In the genomic region with DNA sequence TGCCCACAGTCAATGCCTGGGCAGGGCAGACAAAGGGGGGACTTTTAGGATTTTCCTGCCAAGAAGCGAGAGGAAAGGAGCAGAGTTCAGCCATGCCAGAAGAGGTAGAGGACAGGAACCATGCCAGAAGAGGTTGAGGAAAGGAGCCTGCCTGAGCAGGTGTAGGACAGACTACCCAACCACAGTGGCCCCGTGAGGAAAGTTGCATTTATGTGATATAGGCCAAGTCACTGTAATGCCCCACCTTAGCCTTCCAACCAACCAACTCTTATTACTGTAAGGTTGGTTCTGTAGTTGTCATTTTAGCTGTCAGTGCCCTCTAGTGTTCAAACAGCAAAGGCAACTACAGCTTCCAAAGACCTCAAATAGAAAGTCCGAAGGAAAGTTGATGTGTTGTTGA, we compare ENCODE assay signal across 9 mouse cellular contexts. TPM values are rescaled to one million over a fixed set of nuclear protein-coding genes. Genes with fewer than 3 reads are reported as not detected.
DNase-seq lines count a peak whose midpoint lies in the region; ATAC-seq and TF ChIP-seq lines count a peak whose summit lies in the region.
"Had no signal": no experiment of that assay in that cellular context is flagged by ENCODE, and none has a peak within 500 bp of the region (broad histone marks: within the 10 kb centered on the region; RNA-seq: fewer than 3 reads in every experiment).

No protein-coding gene starts in this region.

- no peaks in the 10 kb centered on the region for H3K27me3 ChIP-seq in forebrain, embryonic 14.5 days (replicated peaks; ENCODE audit: control insufficient read depth, insufficient read depth, low read length)
- H3K27me3 ChIP-seq in forebrain, embryonic 13.5 days = no peaks in the 10 kb centered on the region
- no peaks in the 10 kb centered on the region for H3K27me3 ChIP-seq in lung, embryonic 14.5 days (ENCODE audit: insufficient read depth, low read length)
- no peaks in the 10 kb centered on the region for H3K27me3 ChIP-seq in stomach, embryonic 16.5 days (ENCODE audit: control insufficient read depth, insufficient read depth, low read length)
- H3K27me3 ChIP-seq: neural tube, embryonic 13.5 days had no signal

- no peaks in the 10 kb centered on the region for H3K9me3 ChIP-seq in forebrain, embryonic 14.5 days (replicated peaks; ENCODE audit: control insufficient read depth, low read length)
- no peaks in the 10 kb centered on the region for H3K9me3 ChIP-seq in forebrain, embryonic 13.5 days (replicated peaks)
- no peaks in the 10 kb centered on the region for H3K9me3 ChIP-seq in lung, embryonic 14.5 days (ENCODE audit: low read depth, low read length)
- H3K9me3 ChIP-seq in stomach, embryonic 16.5 days (replicated peaks; ENCODE audit: control insufficient read depth, low read length) = no peaks in the 10 kb centered on the region
- H3K9me3 ChIP-seq: neural tube, embryonic 13.5 days had no signal

- H3K4me3 ChIP-seq in forebrain, embryonic 14.5 days (ENCODE audit: low read depth, low read length) = no peak overlapping the region
- no peak overlapping the region for H3K4me3 ChIP-seq in forebrain, embryonic 13.5 days
- no peak overlapping the region for H3K4me3 ChIP-seq in lung, embryonic 14.5 days (ENCODE audit: low read depth, low read length)
- no peak overlapping the region for H3K4me3 ChIP-seq in stomach, embryonic 16.5 days (replicated peaks; ENCODE audit: low read length)
- H3K4me3 ChIP-seq: neural tube, embryonic 13.5 days had no signal

- no peak for ATAC-seq in forebrain, embryonic 14.5 days
- ATAC-seq in forebrain, embryonic 13.5 days = no peak
- no peak for ATAC-seq in lung, embryonic 14.5 days (ENCODE audit: insufficient read depth)
- ATAC-seq in stomach, embryonic 16.5 days (ENCODE audit: insufficient read depth, low FRiP score) = no peak

- H3K9ac ChIP-seq in forebrain, embryonic 14.5 days (ENCODE audit: low read length) = no peak overlapping the region
- H3K9ac ChIP-seq in forebrain, embryonic 13.5 days = no peak overlapping the region
- H3K9ac ChIP-seq in lung, embryonic 14.5 days = no peak overlapping the region
- no peak overlapping the region for H3K9ac ChIP-seq in stomach, embryonic 16.5 days (ENCODE audit: low read length)
- H3K9ac ChIP-seq: neural tube, embryonic 13.5 days had no signal

- DNase-seq in forebrain, embryonic 14.5 days (ENCODE audit: low spot score) = peak; percentile 58
- peak; percentile 81 for DNase-seq in CD4-positive helper T cell, adult 2 months (ENCODE audit: low read depth, low spot score)
- DNase-seq in c-Kit-positive CD71-positive TER-119-negative erythroid progenitor cells, embryonic 14.5 days (ENCODE audit: low read depth) = peak; percentile 56
- DNase-seq in heart, postnatal 4 days = peak; percentile 6
- DNase-seq in lung, embryonic 14.5 days = peak; percentile 62
- no peak for DNase-seq in urinary bladder, postnatal 4 days (ENCODE audit: low spot score in 2 of 2)

- H3K36me3 ChIP-seq in forebrain, embryonic 14.5 days (ENCODE audit: control insufficient read depth, insufficient read depth, low read length) = no peaks in the 10 kb centered on the region
- no peaks in the 10 kb centered on the region for H3K36me3 ChIP-seq in forebrain, embryonic 13.5 days (ENCODE audit: poor library complexity, severe bottlenecking)
- H3K36me3 ChIP-seq in lung, embryonic 14.5 days (ENCODE audit: insufficient read depth) = no peaks in the 10 kb centered on the region
- no peaks in the 10 kb centered on the region for H3K36me3 ChIP-seq in stomach, embryonic 16.5 days (ENCODE audit: control insufficient read depth, insufficient read depth, low read length)
- H3K36me3 ChIP-seq: neural tube, embryonic 13.5 days had no signal

- H3K4me1 ChIP-seq in forebrain, embryonic 14.5 days (ENCODE audit: control insufficient read depth, insufficient read depth, low read length) = no peaks in the 10 kb centered on the region
- no peaks in the 10 kb centered on the region for H3K4me1 ChIP-seq in forebrain, embryonic 13.5 days
- no peaks in the 10 kb centered on the region for H3K4me1 ChIP-seq in lung, embryonic 14.5 days (ENCODE audit: insufficient read depth)
- H3K4me1 ChIP-seq in stomach, embryonic 16.5 days (ENCODE audit: control insufficient read depth, insufficient read depth, low read length) = no peaks in the 10 kb centered on the region
- H3K4me1 ChIP-seq: neural tube, embryonic 13.5 days had no signal

- 70% methylated on average over 3 of the region's 3 CpGs for whole genome bisulfite sequencing in forebrain, embryonic 14.5 days
- WGBS in forebrain, embryonic 13.5 days = 73% methylated on average over 3 of the region's 3 CpGs
- 60% methylated on average over 3 of the region's 3 CpGs for WGBS in lung, embryonic 14.5 days
- WGBS in stomach, embryonic 16.5 days = 49% methylated on average over 3 of the region's 3 CpGs

- TF ChIP-seq CTCF in lung, embryonic 14.5 days (IDR thresholded peaks at IDR 0.05; ENCODE audit: low read depth) = peak; percentile 65

- no peak overlapping the region for H3K27ac ChIP-seq in forebrain, embryonic 14.5 days (ENCODE audit: low read depth, low read length)
- H3K27ac ChIP-seq in forebrain, embryonic 13.5 days = no peak overlapping the region
- H3K27ac ChIP-seq in lung, embryonic 14.5 days (ENCODE audit: low read depth) = no peak overlapping the region
- H3K27ac ChIP-seq in stomach, embryonic 16.5 days (ENCODE audit: low read length) = no peak overlapping the region
- H3K27ac ChIP-seq: neural tube, embryonic 13.5 days had no signal

- no peak overlapping the region for H3K4me2 ChIP-seq in forebrain, embryonic 14.5 days (ENCODE audit: low read length)
- H3K4me2 ChIP-seq in forebrain, embryonic 13.5 days = no peak overlapping the region
- peak overlapping the region; percentile 35 for H3K4me2 ChIP-seq in lung, embryonic 14.5 days
- 0 out of 2 replicates have a peak overlapping the region, but pooled peaks have one; percentile 21 for H3K4me2 ChIP-seq in stomach, embryonic 16.5 days (ENCODE audit: low read depth, low read length)
- H3K4me2 ChIP-seq: neural tube, embryonic 13.5 days had no signal

RNA-seq across cellular contexts. Expression of a gene that starts 0.9 kb away (rescaled TPM):
- 0.25 and 0.28 TPM in 2 replicates for polyA plus RNA-seq in forebrain, embryonic 14.5 days (2014; fragmentation: Nextera tagmentation; extraction: Ambion mirVana)
- polyA plus RNA-seq in forebrain, embryonic 13.5 days (2015; fragmentation: Nextera tagmentation; extraction: Ambion mirVana) = 0.13 and 0.26 TPM in 2 replicates
- total RNA-seq in heart, postnatal 4 days (2021) = 1 to 10 TPM; 3.4 to 5.2 TPM
- polyA plus RNA-seq in lung, embryonic 14.5 days (2014; fragmentation: Nextera tagmentation; extraction: Ambion mirVana) = 1.1 and 1.2 TPM in 2 replicates
- polyA plus RNA-seq in stomach, embryonic 16.5 days (2015; fragmentation: Nextera tagmentation; extraction: Ambion mirVana) = 0.80 and 1.0 TPM in 2 replicates

RNA-seq across cellular contexts. Expression of a gene that starts 17.0 kb away (rescaled TPM):
- not detected in 2 replicates for polyA plus RNA-seq in forebrain, embryonic 14.5 days (2014; fragmentation: Nextera tagmentation; extraction: Ambion mirVana)
- polyA plus RNA-seq in forebrain, embryonic 13.5 days (2015; fragmentation: Nextera tagmentation; extraction: Ambion mirVana) = not detected in 2 replicates
- under 1 TPM; 0.09 to 0.14 TPM for total RNA-seq in heart, postnatal 4 days (2021)
- 0.08 TPM in 1 of 2 replicates, not detected in the other for polyA plus RNA-seq in lung, embryonic 14.5 days (2014; fragmentation: Nextera tagmentation; extraction: Ambion mirVana)
- polyA plus RNA-seq in stomach, embryonic 16.5 days (2015; fragmentation: Nextera tagmentation; extraction: Ambion mirVana) = 0.61 and 0.87 TPM in 2 replicates
- polyA plus RNA-seq: neural tube, embryonic 13.5 days had no signal

Comparison
In these comparisons a context has a peak if more than half of its experiments do, and no peak if none do; other contexts are left out.
1. DNase-seq: peak in forebrain, embryonic 14.5 days (single experiment), CD4-positive helper T cell, adult 2 months (single experiment), c-Kit-positive CD71-positive TER-119-negative erythroid progenitor cells, embryonic 14.5 days (single experiment), heart, postnatal 4 days (single experiment) and lung, embryonic 14.5 days (single experiment); none in urinary bladder, postnatal 4 days (0 of 2).
2. H3K4me2 ChIP-seq: peak in lung, embryonic 14.5 days (single experiment) and stomach, embryonic 16.5 days (single experiment); none in forebrain, embryonic 14.5 days (single experiment) and forebrain, embryonic 13.5 days (single experiment).